Mouse (Mus musculus): ENCODE results near the gene Gm20906.
"Not testable (repeated sequence)": the region's sequence is repeated elsewhere in the genome, so short reads cannot be mapped to it uniquely, and the experiment has no call there.

Gene Gm20906

GRCm38 (mm10) chrY:87550666-87551065 is at the start of gene Gm20906:
Gene Gm20906, plus strand, starts transcription at chrY:87550966.
- not testable (repeated sequence) for DNase-seq (ENCODE audit: low spot score)

Data from yolk sac, embryonic 10.5 days (tissue).